Mouse (Mus musculus): ENCODE measurements at regions not wholly inside any gene's neighbourhood (a gene's known extent, or its start where the extent isn't known, plus 50 kb on each side); places are given as distances from the start of the nearest gene placed in this dataset.
A peak's percentile ranks its signal among the peaks of the same experiment; 100 is the strongest.
"Not testable (repeated sequence)": the region's sequence is repeated elsewhere in the genome, so short reads cannot be mapped to it uniquely, and the experiment has no call there.

DNA sequence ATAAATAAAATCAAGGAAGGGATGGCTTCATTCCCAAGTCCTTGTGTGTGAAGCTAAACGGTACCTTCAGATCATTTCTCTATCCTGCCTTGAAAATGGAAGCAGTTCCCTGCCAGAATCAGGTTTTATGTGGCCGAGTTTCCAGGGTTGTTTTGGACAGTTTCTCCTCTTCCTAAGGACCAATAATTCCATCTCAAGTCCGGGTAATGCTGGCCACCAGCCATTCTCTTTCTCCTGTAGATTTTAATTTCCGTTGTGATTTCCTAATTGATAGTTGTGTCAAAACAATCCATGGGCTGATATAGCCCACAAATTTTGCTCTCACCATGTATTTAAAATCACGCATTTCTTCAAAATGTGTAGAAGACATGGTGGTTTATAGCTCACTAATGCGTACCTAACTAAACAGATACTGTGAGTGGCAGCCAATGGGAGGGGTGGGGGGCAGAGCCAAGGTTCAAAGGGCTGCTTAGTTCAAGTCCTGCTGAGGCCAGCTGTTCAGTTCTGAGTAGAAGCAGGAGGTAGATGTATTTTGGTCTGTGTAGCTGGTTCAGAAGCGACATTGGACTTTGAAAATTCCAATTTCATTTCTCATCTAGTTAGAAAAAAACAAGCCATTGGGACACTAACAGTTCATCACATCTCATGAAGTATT is 129.2 kb upstream of the Kctd3 start:
- 69% methylated on average over 7 of the region's 7 CpGs for WGBS
- Histone ChIP-seq H3K27me3 (ENCODE audit: control insufficient read depth, insufficient read depth, low read length) (no peaks in the 10 kb centered on the region), H3K9ac (ENCODE audit: low read depth, low read length) (no peak overlapping the region), H3K4me3 (ENCODE audit: insufficient read depth, low read depth, low read length) (no peak overlapping the region), H3K4me1 (ENCODE audit: control insufficient read depth, insufficient read depth, low read length) (no peaks in the 10 kb centered on the region), H3K36me3 (ENCODE audit: control insufficient read depth, insufficient read depth, low read length) (no peaks in the 10 kb centered on the region), H3K79me2 (ENCODE audit: control insufficient read depth, insufficient read depth, low read length) (no peaks in the 10 kb centered on the region), H3K27ac (replicated peaks; ENCODE audit: insufficient read depth, low read depth, low read length) (no peak overlapping the region)
- TF ChIP-seq POLR2A (IDR thresholded peaks at IDR 0.05; ENCODE audit: extremely low read depth, insufficient read depth, low read length) (no peak), CTCF (IDR thresholded peaks at IDR 0.05; ENCODE audit: low read depth, low read length) (no peak)
- peak; percentile 18 for DNase-seq (ENCODE audit: extremely low read depth, low read depth, low spot score)

DNA sequence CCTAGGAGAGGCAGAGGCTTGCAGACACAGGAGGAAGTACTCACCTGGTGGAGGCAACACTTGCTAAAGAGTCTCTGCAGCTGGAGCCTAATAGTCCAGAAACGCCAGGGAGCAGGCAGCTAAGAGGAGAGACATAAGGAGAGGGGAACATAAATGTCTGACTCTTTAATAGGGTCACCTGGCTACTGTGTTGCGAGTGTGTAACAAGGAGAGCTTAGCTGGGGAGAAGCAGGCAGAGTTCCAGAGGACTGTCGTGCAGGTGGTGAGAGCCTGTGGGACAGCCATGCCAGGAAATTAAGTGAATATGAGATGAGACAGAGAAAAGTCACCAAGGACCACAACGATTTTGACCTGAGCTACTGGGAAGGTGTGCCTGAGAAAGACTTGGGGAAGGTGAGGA is 128.2 kb upstream of the Kctd3 start:
- no peak for TF ChIP-seq CTCF (IDR thresholded peaks at IDR 0.05; ENCODE audit: low read depth, low read length)
- TF ChIP-seq POLR2A (IDR thresholded peaks at IDR 0.05; ENCODE audit: extremely low read depth, insufficient read depth, low read length): no peak
- H3K4me3 ChIP-seq (ENCODE audit: insufficient read depth, low read depth, low read length): no peak overlapping the region
- no peak overlapping the region for H3K27ac ChIP-seq (replicated peaks; ENCODE audit: insufficient read depth, low read depth, low read length)
- no peaks in the 10 kb centered on the region for H3K4me1 ChIP-seq (ENCODE audit: control insufficient read depth, insufficient read depth, low read length)
- no peak overlapping the region for H3K9ac ChIP-seq (ENCODE audit: low read depth, low read length)
- H3K36me3 ChIP-seq (ENCODE audit: control insufficient read depth, insufficient read depth, low read length): no peaks in the 10 kb centered on the region
- 78% methylated on average over 4 of the region's 4 CpGs for WGBS
- H3K79me2 ChIP-seq (ENCODE audit: control insufficient read depth, insufficient read depth, low read length): no peaks in the 10 kb centered on the region
- H3K27me3 ChIP-seq (ENCODE audit: control insufficient read depth, insufficient read depth, low read length): no peaks in the 10 kb centered on the region
- DNase-seq (ENCODE audit: extremely low read depth, low read depth, low spot score): no peak

- H3K27me3 ChIP-seq (ENCODE audit: control insufficient read depth, insufficient read depth, low read length): no peaks in the 10 kb centered on the region
- WGBS: 93% methylated on average over 2 of the region's 2 CpGs
- TF ChIP-seq POLR2A (IDR thresholded peaks at IDR 0.05; ENCODE audit: extremely low read depth, insufficient read depth, low read length): no peak
- no peak for TF ChIP-seq CTCF (IDR thresholded peaks at IDR 0.05; ENCODE audit: low read depth, low read length)
These were observed 121.1 kb upstream of the Kctd3 start for GRCm38 (mm10) chr1:189128706-189129105.

GRCm38 (mm10) chr1:189128246-189128645 is 120.6 kb upstream of the Kctd3 start:
- 85% methylated on average over 5 of the region's 5 CpGs for WGBS
- not testable (repeated sequence) for H3K27ac ChIP-seq (replicated peaks; ENCODE audit: insufficient read depth, low read depth, low read length); H3K9ac ChIP-seq (ENCODE audit: low read depth, low read length); H3K27me3 ChIP-seq (ENCODE audit: control insufficient read depth, insufficient read depth, low read length); H3K4me1 ChIP-seq (ENCODE audit: control insufficient read depth, insufficient read depth, low read length); H3K36me3 ChIP-seq (ENCODE audit: control insufficient read depth, insufficient read depth, low read length); H3K79me2 ChIP-seq (ENCODE audit: control insufficient read depth, insufficient read depth, low read length); DNase-seq (ENCODE audit: extremely low read depth, low read depth, low spot score); H3K4me3 ChIP-seq (ENCODE audit: insufficient read depth, low read depth, low read length)

More at GRCm38 (mm10) chr1:189128706-189129105, 121.1 kb upstream of the Kctd3 start:
- H3K4me1 ChIP-seq (ENCODE audit: control insufficient read depth, insufficient read depth, low read length): no peaks in the 10 kb centered on the region
- no peak overlapping the region for H3K27ac ChIP-seq (replicated peaks; ENCODE audit: insufficient read depth, low read depth, low read length)
- no peak overlapping the region for H3K4me3 ChIP-seq (ENCODE audit: insufficient read depth, low read depth, low read length)
- no peak for DNase-seq (ENCODE audit: extremely low read depth, low read depth, low spot score)
- no peaks in the 10 kb centered on the region for H3K36me3 ChIP-seq (ENCODE audit: control insufficient read depth, insufficient read depth, low read length)
- H3K9ac ChIP-seq (ENCODE audit: low read depth, low read length): no peak overlapping the region
- H3K79me2 ChIP-seq (ENCODE audit: control insufficient read depth, insufficient read depth, low read length): no peaks in the 10 kb centered on the region

GRCm38 (mm10) chr1:189127367-189127766 is 119.7 kb upstream of the Kctd3 start:
- H3K27me3 ChIP-seq (ENCODE audit: control insufficient read depth, insufficient read depth, low read length): no peaks in the 10 kb centered on the region
- WGBS: 62% methylated on average over 5 of the region's 5 CpGs
- no peak for DNase-seq (ENCODE audit: extremely low read depth, low read depth, low spot score)
- H3K27ac ChIP-seq (replicated peaks; ENCODE audit: insufficient read depth, low read depth, low read length): no peak overlapping the region
- TF ChIP-seq CTCF (IDR thresholded peaks at IDR 0.05; ENCODE audit: low read depth, low read length) (no peak), POLR2A (IDR thresholded peaks at IDR 0.05; ENCODE audit: extremely low read depth, insufficient read depth, low read length) (no peak)
- no peaks in the 10 kb centered on the region for H3K79me2 ChIP-seq (ENCODE audit: control insufficient read depth, insufficient read depth, low read length)
- H3K36me3 ChIP-seq (ENCODE audit: control insufficient read depth, insufficient read depth, low read length): no peaks in the 10 kb centered on the region
- H3K4me3 ChIP-seq (ENCODE audit: insufficient read depth, low read depth, low read length): no peak overlapping the region
- H3K9ac ChIP-seq (ENCODE audit: low read depth, low read length): no peak overlapping the region
- H3K4me1 ChIP-seq (ENCODE audit: control insufficient read depth, insufficient read depth, low read length): no peaks in the 10 kb centered on the region

GRCm38 (mm10) chr1:189119941-189120735 is 112.5 kb upstream of the Kctd3 start:
- Histone ChIP-seq H3K79me2 (ENCODE audit: control insufficient read depth, insufficient read depth, low read length) (no peaks in the 10 kb centered on the region), H3K4me1 (ENCODE audit: control insufficient read depth, insufficient read depth, low read length) (no peaks in the 10 kb centered on the region), H3K27me3 (ENCODE audit: control insufficient read depth, insufficient read depth, low read length) (no peaks in the 10 kb centered on the region), H3K36me3 (ENCODE audit: control insufficient read depth, insufficient read depth, low read length) (no peaks in the 10 kb centered on the region), H3K4me3 (ENCODE audit: insufficient read depth, low read depth, low read length) (no peak overlapping the region), H3K27ac (replicated peaks; ENCODE audit: insufficient read depth, low read depth, low read length) (no peak overlapping the region), H3K9ac (ENCODE audit: low read depth, low read length) (no peak overlapping the region)
- DNase-seq (ENCODE audit: extremely low read depth, low read depth, low spot score): no peak
- TF ChIP-seq CTCF (IDR thresholded peaks at IDR 0.05; ENCODE audit: low read depth, low read length) (no peak), POLR2A (IDR thresholded peaks at IDR 0.05; ENCODE audit: extremely low read depth, insufficient read depth, low read length) (no peak)
- WGBS: 89% methylated on average over 6 of the region's 6 CpGs

DNA sequence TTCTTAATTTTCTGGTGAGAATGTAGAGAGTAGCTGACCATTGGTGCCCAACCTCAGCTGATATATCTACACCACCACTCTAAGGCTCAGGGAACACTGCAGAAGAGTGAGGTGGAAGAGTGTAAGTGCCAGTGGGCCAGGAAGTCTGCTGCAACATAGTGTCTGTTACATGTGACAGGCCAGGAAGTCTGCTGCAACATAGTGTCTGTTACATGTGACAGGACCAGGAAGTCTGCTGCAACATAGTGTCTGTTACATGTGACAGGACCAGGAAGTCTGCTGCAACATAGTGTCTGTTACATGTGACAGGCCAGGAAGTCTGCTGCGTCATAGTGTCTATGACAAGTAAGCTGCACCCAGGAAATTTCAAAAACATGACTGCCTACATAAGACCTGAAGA is 111.4 kb upstream of the Kctd3 start:
- DNase-seq (ENCODE audit: extremely low read depth, low read depth, low spot score); H3K79me2 ChIP-seq (ENCODE audit: control insufficient read depth, insufficient read depth, low read length); H3K9ac ChIP-seq (ENCODE audit: low read depth, low read length); H3K36me3 ChIP-seq (ENCODE audit: control insufficient read depth, insufficient read depth, low read length); H3K4me1 ChIP-seq (ENCODE audit: control insufficient read depth, insufficient read depth, low read length); H3K27me3 ChIP-seq (ENCODE audit: control insufficient read depth, insufficient read depth, low read length); H3K4me3 ChIP-seq (ENCODE audit: insufficient read depth, low read depth, low read length): not testable (repeated sequence)
- H3K27ac ChIP-seq (replicated peaks; ENCODE audit: insufficient read depth, low read depth, low read length): 0 out of 2 replicates have a peak overlapping the region, but pooled peaks have one; percentile 8
- 66% methylated on average over 1 of the region's 1 CpGs for WGBS
